Mouse (Mus musculus) frontal cortex, adult 2 months (tissue): ENCODE measurements around the gene Ccin. TPM values are rescaled to one million over a fixed set of nuclear protein-coding genes. Genes with fewer than 3 reads are reported as not detected.

Source experiments
- DNase-seq, 2 experiments: peaks; one replicate each; pipeline ENCODE4 v3.0.0; 2022; ENCODE audit warnings: low spot score in 1 of 2; ENCODE audit errors: extremely low spot score in 1 of 2
- polyA plus RNA-seq: library from polyadenylated mRNA; depleted of rRNA; stranded (reverse); fragments of >200 nt; gene quantifications from 2 replicates; pipeline ENCODE4 v1.2.3, GENCODE M21; 2012

Ccin gene
- polyA plus RNA-seq, 1 experiment, result 0.06 TPM

DNA sequence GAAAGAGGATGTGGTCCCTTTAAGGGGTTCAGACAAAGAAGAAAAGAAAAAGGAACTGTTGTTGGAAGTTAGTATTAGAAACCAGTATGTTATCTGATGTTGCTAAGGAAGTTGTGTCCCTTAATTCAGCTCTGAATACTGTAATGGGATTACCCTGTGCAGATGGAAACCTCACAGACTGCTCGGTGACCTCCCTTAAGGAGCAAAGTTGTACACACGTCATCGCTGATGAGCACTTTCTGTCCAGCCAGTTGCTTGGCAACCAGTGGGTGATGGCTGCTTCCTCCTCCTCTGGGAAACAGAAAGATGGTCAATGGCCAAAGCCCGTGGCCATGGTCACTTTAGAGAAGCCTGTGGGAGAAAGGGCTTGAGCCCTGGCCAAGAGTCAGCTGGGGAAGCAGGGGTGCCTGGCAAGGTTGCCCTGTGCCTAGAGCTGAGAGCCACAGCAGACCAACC, 9.7 kb upstream of the Ccin start:
- peak; percentile 37 to 45 for DNase-seq

DNA sequence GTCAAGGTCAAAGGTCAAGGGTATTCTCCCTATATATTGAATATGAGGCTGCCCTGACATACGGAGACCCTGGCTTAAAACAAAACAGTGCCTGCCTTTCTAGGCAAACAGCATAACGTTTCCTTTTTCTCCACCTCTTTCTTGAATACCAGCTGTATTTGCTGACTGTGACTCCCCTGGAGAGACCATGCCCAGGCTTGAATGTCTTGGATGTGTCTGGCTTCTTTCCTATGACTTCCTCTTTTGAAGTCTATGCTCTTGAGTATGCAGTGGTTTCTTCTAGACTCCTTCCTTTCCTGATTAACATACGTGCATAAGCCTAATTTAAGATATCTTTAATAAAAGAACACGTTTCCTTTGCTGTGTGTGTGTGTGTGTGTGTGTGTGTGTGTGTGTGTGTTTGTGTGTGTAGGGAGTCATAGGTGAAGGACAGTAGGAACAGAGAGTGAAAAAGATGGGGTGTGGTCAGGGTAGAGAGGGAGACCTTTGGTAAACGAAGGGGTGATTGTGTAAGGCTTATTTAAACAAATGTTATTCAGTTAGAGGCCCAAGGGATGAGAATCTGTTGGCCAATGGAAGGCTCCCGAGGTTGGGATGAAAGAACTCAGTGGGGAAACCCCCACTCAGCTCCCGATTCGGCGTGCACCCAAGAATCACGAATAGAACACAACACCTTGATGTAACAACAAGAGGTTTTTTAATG, 8.2 kb upstream of the Ccin start:
- DNase-seq, result no peak

GRCm38 (mm10) chr4:43976223-43976740, 7.0 kb upstream of the Ccin start:
- DNase-seq, result no peak

GRCm38 (mm10) chr4:43978521-43979443, 4.5 kb upstream of the Ccin start:
- no peak for DNase-seq

GRCm38 (mm10) chr4:43979746-43980145, 3.5 kb upstream of the Ccin start:
- DNase-seq, result peak; percentile 86 to 94

DNA sequence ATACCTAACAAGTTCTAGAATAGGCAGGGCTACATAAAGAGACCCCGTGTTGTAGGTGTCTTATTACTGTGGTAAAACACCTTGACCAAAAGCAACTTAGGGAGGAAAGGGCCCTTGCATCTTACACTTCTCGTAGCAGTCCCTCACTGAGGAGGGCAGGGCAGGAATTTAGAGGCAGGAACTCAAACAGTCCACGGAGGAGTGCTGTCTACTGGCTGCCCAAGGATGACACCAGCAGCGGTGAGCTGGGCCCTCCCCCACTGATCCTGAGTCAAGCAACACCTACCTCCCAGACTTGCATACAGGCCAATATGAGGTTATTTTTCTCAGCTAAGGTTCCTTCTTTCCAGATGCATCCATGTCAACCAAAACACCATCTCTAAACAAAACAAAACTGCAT, 3.0 kb upstream of the Ccin start:
- no peak for DNase-seq

DNA sequence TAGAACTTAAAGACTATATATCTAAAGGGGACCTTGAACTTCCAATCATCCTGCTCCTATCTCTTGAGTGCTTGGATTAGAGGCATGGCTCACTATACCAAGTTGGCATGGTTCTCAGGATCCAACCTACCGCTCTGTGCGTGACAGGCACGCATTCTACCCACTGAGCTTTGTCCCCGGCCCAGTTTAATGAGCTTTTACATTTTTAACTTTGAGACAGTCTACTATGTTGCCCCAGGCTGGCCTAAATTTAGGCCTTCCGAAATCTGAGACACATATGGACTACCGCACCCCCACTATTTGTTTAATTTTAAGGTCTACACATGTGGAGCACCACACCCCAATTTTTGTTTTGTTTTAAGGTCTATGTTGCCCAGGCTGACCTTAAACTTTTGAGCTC, 2.4 kb upstream of the Ccin start:
- DNase-seq, result no peak

DNA sequence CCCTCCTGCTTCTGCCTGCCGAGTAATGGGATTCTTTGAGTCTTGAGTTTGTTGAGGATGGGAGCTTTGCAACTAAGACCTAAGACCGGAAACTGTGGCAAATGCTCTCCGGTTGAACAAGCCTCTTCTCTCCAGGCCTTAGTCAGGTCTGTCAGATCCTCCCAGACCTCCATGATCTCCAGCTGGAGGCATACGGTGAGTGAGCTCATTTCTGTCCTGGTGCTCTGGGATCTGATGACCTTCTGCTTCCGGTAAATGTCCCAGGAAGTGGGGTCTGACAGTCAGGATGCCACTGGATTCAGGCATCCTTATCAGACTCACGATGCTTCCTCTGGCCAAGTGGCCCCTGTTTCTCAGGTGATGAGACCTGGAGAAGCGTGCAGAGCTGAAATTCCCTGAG, 2.0 kb upstream of the Ccin start:
- no peak for DNase-seq

GRCm38 (mm10) chr4:43982053-43982732, 1.1 kb upstream of the Ccin start:
- DNase-seq, result peak; percentile 80 to 98

DNA sequence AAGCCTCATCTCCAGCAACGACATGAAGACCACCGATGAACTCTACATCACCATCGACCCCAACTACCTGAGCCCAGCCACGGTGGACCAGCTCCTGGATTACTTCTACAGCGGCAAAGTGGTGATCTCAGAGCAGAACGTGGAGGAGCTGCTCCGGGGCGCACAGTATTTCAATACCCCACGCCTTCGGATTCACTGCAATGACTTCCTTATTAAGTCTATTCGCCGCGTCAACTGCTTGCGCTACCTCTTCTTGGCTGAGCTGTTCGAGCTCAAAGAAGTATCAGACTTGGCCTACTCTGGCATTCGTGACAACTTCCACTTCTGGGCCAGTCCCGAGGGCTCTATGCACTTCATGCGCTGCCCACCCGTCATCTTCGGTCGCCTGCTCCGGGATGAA, 473 bp downstream of the Ccin start:
- no peak for DNase-seq

- DNase-seq, result no peak
Observed at GRCm38 (mm10) chr4:43984326-43984725, 1.0 kb downstream of the Ccin start.

- no peak for DNase-seq
Observed at GRCm38 (mm10) chr4:43988976-43989375, 5.7 kb downstream of the Ccin start.

DNA sequence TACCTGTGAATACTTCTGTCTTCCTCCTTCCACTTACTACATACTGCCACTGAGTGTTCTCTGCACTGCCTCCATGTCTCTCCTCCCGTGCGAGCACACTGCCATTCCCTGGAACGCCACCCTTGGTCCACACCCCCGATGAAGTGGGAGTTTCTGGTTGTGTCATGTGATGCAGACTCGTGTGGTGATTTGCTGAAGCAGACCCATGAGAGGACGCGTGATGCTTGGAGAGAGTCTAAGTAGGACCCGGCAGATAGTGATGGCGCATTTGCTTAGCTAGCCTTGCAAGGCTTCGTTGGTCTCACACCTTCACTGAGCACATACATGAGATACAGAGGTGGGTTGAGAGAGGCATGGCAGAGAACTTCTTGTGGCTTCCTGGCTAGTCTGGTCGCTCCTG, 9.8 kb downstream of the Ccin start:
- DNase-seq, result no peak

DNA sequence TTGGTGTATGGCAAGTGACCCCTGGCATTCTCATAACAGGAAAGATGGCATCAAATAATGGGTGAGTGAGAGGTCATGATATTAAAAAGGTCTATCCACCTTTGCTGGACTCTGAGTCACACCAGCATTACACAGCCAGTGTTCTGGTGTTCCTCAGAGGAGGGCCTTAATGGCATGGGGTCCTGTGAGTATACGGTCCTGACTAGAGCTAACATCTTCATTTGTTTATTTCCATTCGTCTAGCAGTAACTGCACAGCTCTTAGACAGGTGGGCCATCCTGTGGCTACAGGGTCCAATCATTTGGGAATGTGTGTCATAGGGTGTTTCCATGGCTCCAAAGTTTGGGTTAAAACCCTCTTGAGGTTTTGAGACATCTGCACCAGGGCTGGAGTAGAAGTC, 11.1 kb downstream of the Ccin start:
- no peak for DNase-seq

DNA sequence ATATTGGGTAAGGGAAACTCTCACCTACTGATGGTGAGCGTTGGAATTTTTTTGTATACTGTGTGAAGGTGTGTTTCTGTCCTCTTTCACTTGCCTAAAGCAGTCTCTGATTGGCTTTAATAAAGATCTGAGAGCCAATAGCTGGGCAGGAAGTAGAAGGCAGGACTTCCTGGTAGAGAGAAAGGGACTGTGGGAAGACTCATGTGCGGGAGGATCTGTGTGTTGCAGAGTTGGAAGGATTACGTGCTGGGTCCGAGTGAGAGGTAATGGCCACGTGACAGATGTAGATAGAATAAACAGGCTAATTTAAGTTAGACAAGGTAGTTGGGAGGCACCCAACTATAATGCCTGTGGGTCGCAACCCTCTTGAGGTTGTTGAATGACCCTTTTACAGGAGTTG, 20.3 kb downstream of the Ccin start:
- no peak for DNase-seq

DNA sequence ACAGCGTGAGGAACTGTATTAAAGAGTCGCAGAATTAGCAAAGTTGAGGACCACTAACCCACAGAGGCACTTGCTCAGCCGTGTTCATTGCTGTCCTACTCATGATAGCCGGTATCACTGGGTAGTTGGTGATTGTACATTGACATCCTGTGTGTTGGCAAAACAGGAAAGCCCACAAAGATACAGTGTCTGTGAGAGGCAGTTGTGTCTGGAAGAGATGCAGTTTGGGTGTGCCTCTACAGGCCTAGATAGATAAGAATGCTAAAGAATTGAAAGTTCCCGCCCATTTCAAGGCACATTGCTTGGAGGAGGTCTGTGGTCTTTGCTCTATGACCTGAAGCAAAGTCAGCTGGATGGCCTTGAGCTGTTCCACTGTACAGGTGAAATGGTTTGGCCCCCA, 20.8 kb downstream of the Ccin start, which contains the start of gene Clta:
Gene Clta, plus strand, starts transcription at position 327 of the 400 bp plus-strand sequence.
- DNase-seq, result no peak

DNA sequence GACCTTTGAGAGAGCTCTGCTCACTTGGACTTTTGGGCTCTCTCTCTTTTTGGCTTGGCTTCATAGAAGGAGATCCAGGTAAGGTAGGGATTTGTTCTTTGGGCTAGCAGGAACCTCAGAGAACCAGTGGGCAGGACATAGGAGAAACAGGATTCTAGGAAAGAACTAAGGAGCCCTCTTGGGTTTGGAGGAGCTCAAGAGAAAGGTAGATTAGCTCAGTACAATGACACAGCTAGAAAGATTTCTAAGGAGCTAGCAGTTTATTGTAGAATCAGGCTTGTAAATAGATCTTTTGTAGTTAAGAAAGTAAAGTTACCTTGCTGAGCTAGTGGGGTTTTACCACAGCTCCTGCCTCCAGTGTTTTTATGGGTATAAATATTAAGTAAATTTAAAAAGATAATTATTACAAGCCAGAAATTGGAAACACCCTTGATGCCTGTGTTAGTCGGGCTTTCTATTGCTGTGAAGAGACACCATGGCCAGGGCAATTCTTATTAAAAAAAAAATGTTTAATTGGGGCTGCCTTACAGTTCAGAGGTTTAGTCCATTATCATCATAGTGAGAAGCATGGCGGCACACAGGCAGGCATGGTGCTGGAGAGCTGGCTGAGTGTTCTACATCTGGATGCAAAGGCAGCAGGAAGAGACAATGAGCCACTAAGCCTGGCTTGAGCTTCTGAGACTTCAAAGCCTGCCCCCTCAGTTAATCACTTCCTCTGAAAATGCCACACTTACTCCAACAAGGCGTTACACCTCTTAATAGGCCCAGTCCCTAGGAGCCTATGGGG, 21.5 kb downstream of the Ccin start:
- no peak for DNase-seq

- DNase-seq, result no peak
Observed at GRCm38 (mm10) chr4:44010176-44010575, 26.9 kb downstream of the Ccin start.

DNA sequence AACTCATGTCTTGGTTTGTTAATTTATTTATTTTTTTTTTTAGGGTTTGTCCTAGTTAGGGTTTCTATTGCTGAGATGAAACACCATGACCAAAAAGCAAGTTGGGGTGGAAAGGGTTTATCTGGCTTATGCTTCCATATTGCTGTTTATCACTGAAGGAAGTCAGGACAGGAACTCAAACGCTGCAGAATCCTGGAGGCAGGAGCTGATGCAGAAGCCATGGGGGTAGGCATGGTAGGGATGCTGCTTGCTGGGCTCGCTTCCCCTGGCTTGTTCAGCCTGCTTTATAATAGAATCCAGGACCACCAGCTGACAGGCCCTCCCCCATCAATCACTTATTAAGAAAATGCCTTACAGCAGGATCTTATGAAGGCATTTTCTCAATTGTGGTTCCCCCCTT, 27.6 kb downstream of the Ccin start:
- DNase-seq, result no peak

- DNase-seq, result no peak
Observed at GRCm38 (mm10) chr4:44011799-44012198, 28.5 kb downstream of the Ccin start.
